Mouse (Mus musculus) limb, embryonic 10.5 days (tissue): Measurements from ENCODE around the gene Gm26897. TPM values are rescaled to one million over a fixed set of nuclear protein-coding genes. Genes with fewer than 3 reads are reported as not detected.

Source experiments
- DNase-seq: peaks from one replicate; pipeline ENCODE4 v3.0.0-alpha.2; 2017; ENCODE audit warnings: low spot score
- H3K27ac ChIP-seq: fragments of 300-500 bp; sonication (generic); 2 replicates; pipeline ENCODE4 v1.5.1; 2016; ENCODE audit warnings: mild to moderate bottlenecking
- H3K27me3 ChIP-seq: fragments of 300-500 bp; sonication (generic); 2 replicates; pipeline ENCODE4 v1.6.1; 2016; ENCODE audit warnings: low read depth, mild to moderate bottlenecking; ENCODE audit not compliant: poor library complexity, severe bottlenecking
- H3K36me3 ChIP-seq: fragments of 300-500 bp; sonication (generic); 2 replicates; pipeline ENCODE4 v1.6.1; 2016; ENCODE audit warnings: mild to moderate bottlenecking, moderate library complexity
- H3K4me1 ChIP-seq: fragments of 300-500 bp; sonication (generic); 2 replicates; pipeline ENCODE4 v1.6.1; 2016
- H3K4me3 ChIP-seq: fragments of 300-500 bp; sonication (generic); 2 replicates; pipeline ENCODE4 v1.5.1; 2016; ENCODE audit warnings: mild to moderate bottlenecking, moderate library complexity
- H3K9me3 ChIP-seq: fragments of 300-500 bp; sonication (generic); replicated peaks from 2 replicates; pipeline ENCODE4 v1.6.1; 2016; ENCODE audit warnings: mild to moderate bottlenecking
- WGBS: fragments of 180-500 bp; shearing (Covaris S2); methylation state at CpG from one replicate; pipeline ENCODE4 v1.1.7; 2016; 5-methylcytosine and 5-hydroxymethylcytosine counted together
- polyA plus RNA-seq: library from polyadenylated mRNA; unstranded; fragments of >200 nt; fragmentation: Nextera tagmentation; extraction: Ambion mirVana; gene quantifications from 2 replicates; pipeline ENCODE4 v1.2.1, GENCODE M21; 2016

The Gm26897 gene
- polyA plus RNA-seq, 1 experiment from 2014 or later, result not detected

DNA sequence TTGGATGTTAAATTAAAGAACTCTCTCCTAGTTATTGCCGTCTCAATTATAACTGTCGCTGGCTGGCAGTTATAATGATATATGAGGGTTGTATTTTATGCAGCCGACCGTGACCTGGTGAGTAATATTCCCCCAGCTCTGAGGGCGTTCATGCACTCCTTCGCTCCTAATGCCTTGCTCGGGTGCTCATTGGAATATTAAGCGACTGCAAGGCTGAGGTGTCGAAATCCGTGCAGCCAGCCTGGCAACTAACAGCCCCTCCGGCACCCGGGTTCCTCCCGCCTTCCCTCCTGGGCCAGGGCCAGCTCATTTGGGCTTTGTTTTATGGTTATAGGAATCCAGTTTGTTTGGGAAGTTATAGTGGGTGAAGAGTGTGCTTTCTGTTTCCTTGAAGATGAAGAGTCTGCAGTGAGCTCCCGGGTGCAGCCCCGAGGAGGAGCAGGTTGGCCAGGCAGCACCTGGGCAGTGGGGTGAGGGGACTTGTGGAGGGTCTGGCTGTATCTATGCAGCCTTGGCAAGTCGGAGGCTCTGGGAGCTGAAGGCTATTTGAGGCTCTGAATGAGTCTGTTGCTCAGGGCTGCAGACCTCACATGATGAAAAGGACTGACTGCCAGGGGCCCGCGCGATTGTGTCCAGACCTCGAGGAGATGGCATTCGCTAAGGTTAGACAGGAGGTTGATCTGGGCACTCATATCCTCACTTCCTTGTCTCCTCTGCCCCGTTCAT lies 8.4 kb upstream of the Gm26897 start:
- no peaks in the 10 kb centered on the region for H3K9me3 ChIP-seq
- peaks cover 73% of the 10 kb centered on the region for H3K27me3 ChIP-seq
- no peaks in the 10 kb centered on the region for H3K36me3 ChIP-seq
- WGBS, result 48% methylated on average over 22 of the region's 22 CpGs
- H3K27ac ChIP-seq, result peak overlapping the region; percentile 42; the same call in 1 of the 2 replicates
- no peak for DNase-seq
- H3K4me3 ChIP-seq, result no peak overlapping the region
- peaks cover 21% of the 10 kb centered on the region for H3K4me1 ChIP-seq

DNA sequence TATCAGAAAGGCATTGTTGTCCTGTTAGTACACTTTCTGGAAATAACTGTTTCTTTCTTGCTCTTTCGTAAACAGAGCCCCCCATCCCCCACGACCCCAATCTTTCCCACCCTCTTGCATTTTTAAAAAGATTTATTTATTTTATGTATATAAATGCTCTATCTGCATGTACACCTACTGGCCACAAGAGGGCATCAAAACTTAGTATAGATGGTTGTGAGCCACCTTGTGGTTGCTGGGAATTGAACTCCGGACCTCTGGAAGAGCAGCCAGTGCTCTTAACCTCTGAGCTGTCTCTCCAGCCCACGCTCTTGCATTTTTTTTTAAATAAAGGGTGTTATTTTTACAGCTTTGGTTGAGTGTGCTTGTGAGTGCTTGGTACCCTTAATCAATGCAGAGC lies 5.3 kb upstream of the Gm26897 start:
- no peaks in the 10 kb centered on the region for H3K36me3 ChIP-seq
- H3K4me1 ChIP-seq, result peaks cover 29% of the 10 kb centered on the region
- DNase-seq, result no peak
- no peaks in the 10 kb centered on the region for H3K9me3 ChIP-seq
- 77% methylated on average over 4 of the region's 4 CpGs for WGBS
- peaks cover 60% of the 10 kb centered on the region for H3K27me3 ChIP-seq
- H3K4me3 ChIP-seq, result no peak overlapping the region
- no peak overlapping the region for H3K27ac ChIP-seq

DNA sequence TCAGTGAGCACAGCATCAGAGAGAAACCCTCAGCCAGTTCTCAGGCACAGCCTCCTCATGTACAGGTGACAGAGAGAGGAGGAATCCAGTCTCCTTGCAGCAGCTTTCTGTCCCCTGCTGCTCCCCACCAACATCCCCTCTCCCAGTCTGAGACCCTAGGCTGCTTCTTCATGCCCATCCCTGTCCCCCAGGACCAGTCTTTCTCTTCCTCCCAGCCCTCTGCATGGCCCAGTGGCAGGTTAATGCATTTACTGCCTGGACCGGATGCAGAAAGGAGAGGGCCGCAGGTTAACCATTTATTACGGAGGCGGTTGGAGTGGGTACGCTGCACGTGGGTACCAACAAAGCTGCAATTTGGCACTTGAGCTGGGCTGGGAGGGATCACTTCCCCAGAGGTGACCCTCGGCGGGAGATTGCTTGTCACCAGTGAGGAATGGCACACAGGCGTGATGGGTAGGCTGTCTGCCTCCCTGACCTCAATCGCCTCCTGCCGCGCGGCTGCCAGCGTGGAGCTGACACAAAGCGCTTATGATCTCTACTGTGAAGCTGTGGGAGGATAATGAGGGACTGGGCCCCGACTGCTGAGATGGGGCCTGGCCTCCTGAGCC lies 3.1 kb upstream of the Gm26897 start:
- peaks cover 19% of the 10 kb centered on the region for H3K4me1 ChIP-seq
- H3K36me3 ChIP-seq, result no peaks in the 10 kb centered on the region
- no peak overlapping the region for H3K4me3 ChIP-seq
- WGBS, result 26% methylated on average over 16 of the region's 16 CpGs
- H3K27ac ChIP-seq, result peak overlapping the region; percentile 31; the same call in 1 of the 2 replicates
- no peak for DNase-seq
- H3K9me3 ChIP-seq, result no peaks in the 10 kb centered on the region
- peaks cover 37% of the 10 kb centered on the region for H3K27me3 ChIP-seq

DNA sequence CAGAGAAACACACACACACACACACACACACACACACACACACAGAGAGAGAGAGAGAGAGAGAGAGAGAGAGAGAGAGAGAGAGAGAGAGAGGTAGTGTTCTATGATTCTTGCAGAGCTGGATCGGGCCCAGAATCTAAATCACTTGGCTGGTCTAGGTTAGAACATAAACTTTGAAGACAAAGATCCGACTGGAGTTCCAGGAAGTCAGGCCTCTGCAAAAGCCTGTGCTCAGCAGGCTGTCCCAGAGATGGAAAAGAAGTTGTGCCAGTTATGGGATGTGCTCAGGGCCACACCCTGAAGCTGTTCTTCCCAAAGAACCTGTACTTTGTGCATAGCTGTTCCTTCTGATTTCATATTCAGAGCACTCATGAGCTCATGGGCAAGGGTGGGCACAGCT lies 1.5 kb upstream of the Gm26897 start:
- H3K9me3 ChIP-seq, result no peaks in the 10 kb centered on the region
- H3K27me3 ChIP-seq, result peaks cover 29% of the 10 kb centered on the region
- DNase-seq, result no peak
- H3K4me1 ChIP-seq, result peaks cover 8% of the 10 kb centered on the region
- no peaks in the 10 kb centered on the region for H3K36me3 ChIP-seq
- H3K4me3 ChIP-seq, result no peak overlapping the region
- no peak overlapping the region for H3K27ac ChIP-seq
- 88% methylated on average over 2 of the region's 2 CpGs for WGBS

DNA sequence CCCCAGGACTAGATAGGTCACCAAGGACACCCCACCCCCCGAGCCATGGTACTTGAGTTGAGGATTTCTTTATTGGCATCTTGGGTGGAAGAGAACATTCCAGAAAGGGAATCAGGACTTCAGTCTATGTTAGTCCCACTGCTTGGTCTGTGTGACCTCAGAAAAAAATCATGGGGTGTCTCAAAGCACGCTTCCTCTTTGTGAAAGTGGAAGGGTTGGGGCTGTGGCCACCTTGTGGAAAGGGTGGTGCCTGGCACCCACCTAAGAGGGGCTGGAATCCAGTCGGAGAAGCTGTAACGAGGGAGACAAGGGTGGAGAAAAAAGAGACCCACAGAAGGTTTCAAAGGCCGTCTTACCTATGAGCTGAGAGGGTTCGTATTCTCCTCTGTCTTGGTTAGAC lies 5.8 kb downstream of the Gm26897 start:
- WGBS, result 69% methylated on average over 6 of the region's 6 CpGs
- Histone ChIP-seq H3K4me1 (peaks cover 15% of the 10 kb centered on the region), H3K27me3 (peaks cover 60% of the 10 kb centered on the region), H3K36me3 (no peaks in the 10 kb centered on the region), H3K27ac (no peak overlapping the region), H3K9me3 (no peaks in the 10 kb centered on the region), H3K4me3 (no peak overlapping the region)
- no peak for DNase-seq

DNA sequence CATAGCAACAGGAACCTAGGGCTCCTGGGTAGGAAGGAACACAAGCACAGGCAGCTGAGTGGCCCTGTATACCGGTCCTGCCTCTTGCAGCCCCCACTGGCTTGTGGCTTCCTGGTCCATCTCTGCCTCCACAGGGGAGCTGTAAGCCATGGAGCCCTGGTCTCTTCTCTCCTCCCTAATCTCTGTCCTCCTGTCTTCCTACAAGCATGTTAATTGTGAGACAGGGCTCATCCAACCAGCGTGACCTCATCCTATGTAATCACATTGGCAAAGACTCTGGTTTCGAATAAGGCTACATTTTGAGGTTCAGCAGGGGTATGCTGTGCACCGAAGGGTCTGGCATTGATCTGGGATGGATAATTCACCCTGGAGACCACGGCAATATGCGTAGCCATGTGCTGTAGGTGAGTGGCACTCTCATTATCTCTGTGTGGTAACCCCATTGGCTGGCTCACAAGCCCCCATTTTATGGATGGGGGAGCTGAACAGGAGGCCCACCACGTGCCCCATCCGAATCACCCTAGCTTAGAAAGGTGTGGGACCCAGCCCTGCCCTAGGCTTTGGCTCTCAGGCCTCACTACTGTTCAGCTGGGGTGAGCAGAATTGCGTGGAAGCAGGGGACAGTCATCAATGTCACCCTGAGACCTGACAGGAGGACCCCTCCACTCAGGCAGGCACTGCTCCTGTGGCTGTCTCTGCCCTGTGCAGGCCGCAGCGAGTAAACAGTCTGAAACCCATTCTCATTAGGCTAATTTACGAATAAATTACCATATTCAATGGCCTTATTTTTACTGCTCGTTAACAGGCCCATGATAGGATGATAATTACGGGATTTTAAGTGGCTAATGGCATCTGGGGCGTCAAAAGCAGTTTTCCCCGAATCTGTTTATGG lies 6.9 kb downstream of the Gm26897 start:
- H3K4me1 ChIP-seq, result peaks cover 15% of the 10 kb centered on the region
- no peaks in the 10 kb centered on the region for H3K36me3 ChIP-seq
- H3K27me3 ChIP-seq, result peaks cover 70% of the 10 kb centered on the region
- H3K4me3 ChIP-seq, result no peak overlapping the region
- no peak overlapping the region for H3K27ac ChIP-seq
- no peak for DNase-seq
- 20% methylated on average over 16 of the region's 16 CpGs for WGBS
- no peaks in the 10 kb centered on the region for H3K9me3 ChIP-seq

DNA sequence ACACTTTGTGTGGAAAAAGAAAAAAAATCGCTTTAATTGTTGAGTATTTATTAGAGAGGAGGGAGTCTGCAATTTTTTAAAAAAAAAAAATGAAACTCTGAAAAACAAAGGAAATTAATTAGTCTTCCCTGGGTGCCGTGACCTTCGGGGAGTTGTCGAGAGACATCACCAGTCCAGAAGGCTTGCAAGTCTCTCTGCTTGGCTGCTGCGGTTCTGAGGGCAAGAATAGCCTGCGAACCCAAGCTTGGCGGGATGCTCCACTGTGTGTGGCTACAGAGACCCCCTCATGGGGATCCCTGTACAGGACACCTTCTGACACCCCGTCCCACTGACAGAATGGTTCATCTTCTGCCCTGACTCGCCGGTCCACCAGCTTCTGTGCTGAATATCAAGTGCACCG lies 7.6 kb downstream of the Gm26897 start:
- H3K9me3 ChIP-seq, result no peaks in the 10 kb centered on the region
- no peaks in the 10 kb centered on the region for H3K36me3 ChIP-seq
- H3K4me3 ChIP-seq, result no peak overlapping the region
- peaks cover 15% of the 10 kb centered on the region for H3K4me1 ChIP-seq
- no peak overlapping the region for H3K27ac ChIP-seq
- H3K27me3 ChIP-seq, result peaks cover 73% of the 10 kb centered on the region
- WGBS, result 5% methylated on average over 11 of the region's 11 CpGs
- DNase-seq, result no peak

DNA sequence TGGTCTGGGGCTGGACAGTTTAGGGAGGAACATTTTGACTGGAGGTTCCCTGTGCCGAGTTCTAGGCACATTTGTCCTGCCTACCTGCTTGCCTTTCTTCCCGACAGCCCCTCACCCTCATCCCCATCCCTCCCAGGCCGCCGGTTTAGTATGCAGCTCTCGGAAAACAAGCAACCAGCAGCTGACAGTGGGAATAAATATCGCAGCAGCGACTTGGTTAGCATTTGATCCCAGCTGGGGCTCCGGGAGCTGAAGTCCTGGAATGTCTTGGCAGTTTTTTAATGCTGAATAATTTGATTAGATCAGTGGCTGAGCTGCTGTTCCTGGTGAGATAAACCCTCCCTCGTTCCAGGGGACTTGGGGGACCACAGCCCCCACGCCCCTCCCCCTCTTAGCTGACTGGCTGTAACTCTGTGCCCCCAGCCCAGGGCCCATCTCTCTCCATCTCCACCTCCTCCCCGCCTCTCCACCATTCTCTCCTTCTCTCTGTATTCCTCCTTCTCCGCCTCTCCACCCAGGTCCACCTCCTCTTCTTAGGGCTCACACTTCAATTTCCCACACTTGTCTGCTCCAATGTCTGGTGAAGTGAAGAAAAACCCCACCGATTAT lies 8.7 kb downstream of the Gm26897 start:
- H3K27ac ChIP-seq, result no peak overlapping the region
- no peaks in the 10 kb centered on the region for H3K9me3 ChIP-seq
- peaks cover 15% of the 10 kb centered on the region for H3K4me1 ChIP-seq
- H3K4me3 ChIP-seq, result no peak overlapping the region
- H3K36me3 ChIP-seq, result no peaks in the 10 kb centered on the region
- WGBS, result 13% methylated on average over 13 of the region's 13 CpGs
- H3K27me3 ChIP-seq, result peaks cover 73% of the 10 kb centered on the region
- DNase-seq, result no peak

DNA sequence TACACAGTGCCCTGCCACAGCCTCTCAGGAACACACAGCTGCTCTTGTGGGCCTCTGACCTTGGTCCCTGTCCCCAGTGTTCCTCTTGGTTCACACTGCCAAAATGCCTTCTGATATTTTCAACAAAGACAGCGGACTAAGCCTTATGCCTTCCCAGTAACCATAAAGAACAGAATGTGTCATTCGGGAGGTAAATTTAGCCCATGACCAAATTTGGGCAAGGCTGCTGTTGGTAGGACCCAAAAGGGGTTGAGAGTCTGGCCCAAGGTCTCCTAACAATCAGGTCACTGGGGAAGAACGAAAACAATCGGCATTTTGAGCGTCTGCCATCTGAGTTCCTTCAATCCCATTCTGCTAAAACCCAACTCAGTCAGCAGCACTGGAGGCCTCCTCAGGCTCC lies 15.9 kb downstream of the Gm26897 start:
- Histone ChIP-seq H3K27ac (no peak overlapping the region), H3K36me3 (no peaks in the 10 kb centered on the region), H3K4me1 (peaks cover 3% of the 10 kb centered on the region), H3K4me3 (no peak overlapping the region), H3K9me3 (no peaks in the 10 kb centered on the region), H3K27me3 (peaks cover 68% of the 10 kb centered on the region)
- no peak for DNase-seq
- 88% methylated on average over 5 of the region's 5 CpGs for WGBS

DNA sequence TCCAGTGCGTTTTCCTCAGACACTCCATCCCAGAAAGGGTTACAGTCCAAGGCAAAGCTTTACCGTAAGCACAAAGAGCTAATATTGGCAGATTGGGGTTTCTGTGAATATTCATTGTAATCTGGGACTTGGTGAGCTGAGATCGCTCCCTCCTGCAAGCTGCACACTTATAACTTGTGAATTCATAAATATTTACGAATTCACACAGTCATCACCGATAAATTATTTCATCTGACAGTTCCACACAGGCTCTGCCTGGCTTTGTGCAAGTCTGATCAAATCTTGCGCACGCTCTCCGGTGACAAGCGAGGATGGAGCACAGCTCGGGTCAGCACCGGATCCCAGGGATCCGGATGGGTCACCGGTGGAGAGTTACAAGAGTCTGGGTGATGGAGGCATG lies 16.4 kb downstream of the Gm26897 start:
- H3K4me3 ChIP-seq, result no peak overlapping the region
- no peaks in the 10 kb centered on the region for H3K36me3 ChIP-seq
- no peak overlapping the region for H3K27ac ChIP-seq
- no peaks in the 10 kb centered on the region for H3K9me3 ChIP-seq
- DNase-seq, result no peak
- peaks cover 8% of the 10 kb centered on the region for H3K4me1 ChIP-seq
- H3K27me3 ChIP-seq, result peaks cover 68% of the 10 kb centered on the region
- 92% methylated on average over 13 of the region's 13 CpGs for WGBS

DNA sequence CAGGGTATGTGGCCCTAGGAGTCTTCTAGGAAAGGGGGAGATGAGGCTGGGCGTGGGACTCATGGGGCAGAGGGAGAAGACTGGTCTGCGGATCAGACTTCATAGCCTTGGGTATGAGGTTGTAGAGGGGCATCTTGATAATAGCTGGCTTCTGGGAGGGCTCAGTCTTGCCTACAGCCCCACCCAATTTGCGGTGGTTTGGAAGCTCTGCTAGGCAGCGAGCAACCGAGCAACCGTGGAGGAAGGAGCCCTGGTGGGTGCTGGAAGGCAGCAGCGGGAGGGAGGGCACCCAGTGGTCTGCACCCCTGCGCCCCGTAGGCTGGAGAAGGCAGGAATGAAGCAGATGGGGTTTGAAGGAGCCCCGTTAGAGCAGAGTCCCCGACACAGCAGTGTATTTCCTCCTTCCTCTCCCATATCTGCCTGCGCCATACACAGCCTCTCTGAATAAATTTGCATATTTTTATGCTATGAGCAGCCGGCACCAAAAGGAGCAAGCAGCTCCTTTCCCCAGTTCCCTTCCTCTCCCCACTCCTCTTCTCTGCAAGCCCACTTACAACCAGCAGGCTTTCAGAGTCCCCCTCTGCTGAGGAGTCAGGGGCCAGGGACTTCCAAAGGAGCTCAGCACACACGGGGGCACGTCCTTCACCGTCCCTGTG lies 20.9 kb downstream of the Gm26897 start:
- peak overlapping the region; percentile 30; the same call in 1 of the 2 replicates for H3K27ac ChIP-seq
- H3K4me3 ChIP-seq, result peak overlapping the region; percentile 15; the same call in 1 of the 2 replicates

DNA sequence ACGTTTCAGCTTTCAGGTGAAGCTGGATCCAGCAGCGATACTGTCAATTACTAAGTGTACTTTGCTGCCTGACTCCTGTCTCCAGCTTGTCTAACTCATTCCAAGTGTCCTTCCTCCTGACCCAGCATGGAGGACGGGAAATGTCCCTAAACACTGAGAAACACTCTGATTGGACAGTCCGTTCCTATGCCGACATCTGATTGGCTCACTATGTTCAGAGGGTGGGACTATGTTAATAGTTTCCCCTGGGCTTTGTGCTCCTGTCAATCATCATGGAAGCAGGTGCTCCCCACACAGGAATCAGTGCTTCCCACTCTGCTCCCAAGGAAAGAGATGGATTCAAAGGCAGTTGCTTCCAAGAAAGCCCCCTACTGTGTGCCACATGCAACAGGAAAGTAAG lies 21.6 kb downstream of the Gm26897 start:
- Histone ChIP-seq H3K4me3 (no peak overlapping the region), H3K27ac (no peak overlapping the region), H3K4me1 (peaks cover 8% of the 10 kb centered on the region), H3K36me3 (no peaks in the 10 kb centered on the region), H3K9me3 (no peaks in the 10 kb centered on the region), H3K27me3 (peaks cover 54% of the 10 kb centered on the region)
- peak; percentile 47 for DNase-seq
- 9% methylated on average over 5 of the region's 5 CpGs for whole genome bisulfite sequencing

More for the DNA sequence above, 20.9 kb downstream of the Gm26897 start:
- Histone ChIP-seq H3K36me3 (no peaks in the 10 kb centered on the region), H3K4me1 (peaks cover 8% of the 10 kb centered on the region), H3K9me3 (no peaks in the 10 kb centered on the region), H3K27me3 (peaks cover 54% of the 10 kb centered on the region)
- 40% methylated on average over 16 of the region's 16 CpGs for WGBS
- no peak for DNase-seq
